Mouse (Mus musculus) CD8-positive naive resting alpha-beta T cell, adult 2 months (primary cell): Measurements from ENCODE around the gene Nrn1l.

Experiments used
- DNase-seq, 2 experiments: peaks; one replicate each; pipeline ENCODE4 v3.0.0; 2022; ENCODE audit warnings: low read depth in 2 of 2, low spot score in 2 of 2

The Nrn1l gene

DNA sequence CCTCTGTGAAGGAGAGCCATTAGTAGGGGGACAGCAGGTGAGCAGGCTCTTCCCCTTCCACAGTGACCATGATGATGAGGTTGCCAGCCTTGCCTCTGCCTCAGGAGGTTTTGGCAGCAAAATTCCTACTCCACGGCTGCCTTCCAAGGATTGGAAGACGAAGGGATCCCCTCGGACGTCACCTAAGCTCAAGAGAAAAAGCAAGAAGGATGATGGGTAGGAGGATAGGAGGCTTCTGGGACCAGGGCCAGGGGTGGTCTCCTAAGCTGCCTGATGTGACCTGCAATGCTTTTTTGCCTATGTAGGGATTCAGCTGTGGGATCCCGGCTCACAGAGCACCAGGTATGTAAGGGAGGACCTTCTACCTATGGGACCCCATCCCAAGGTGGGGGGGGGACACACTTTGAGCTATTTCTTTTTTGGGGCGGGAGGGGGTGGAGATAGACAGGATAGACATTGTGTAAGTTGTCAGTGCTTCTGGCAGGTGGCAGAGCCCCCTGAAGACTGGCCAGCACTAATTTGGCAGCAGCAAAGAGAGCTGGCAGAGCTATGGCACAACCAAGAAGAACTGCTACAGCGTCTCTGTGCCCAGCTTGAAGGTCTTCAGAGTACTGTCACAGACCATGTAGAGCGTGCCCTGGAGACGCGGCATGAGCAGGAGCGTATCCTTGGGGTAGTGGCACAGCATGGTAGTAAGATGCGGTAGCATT lies 3.5 kb upstream of the Nrn1l start:
- no peak for DNase-seq

DNA sequence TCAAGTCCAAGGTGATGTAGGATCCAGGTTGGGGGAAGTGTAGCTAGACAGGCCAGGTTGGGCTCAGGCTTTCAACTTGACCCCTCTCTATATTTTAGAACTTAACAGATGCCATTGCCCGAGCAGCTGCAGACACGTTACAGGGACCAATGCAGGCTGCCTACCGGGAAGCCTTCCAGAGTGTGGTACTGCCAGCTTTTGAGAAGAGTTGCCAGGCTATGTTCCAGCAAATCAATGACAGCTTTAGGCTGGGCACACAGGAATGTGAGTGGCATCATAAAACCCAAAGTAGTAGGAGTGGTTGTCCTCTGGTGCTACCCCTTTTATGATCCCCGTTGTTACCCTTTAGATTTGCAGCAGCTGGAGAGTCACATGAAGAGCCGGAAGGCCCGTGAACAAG lies 2.5 kb upstream of the Nrn1l start:
- no peak for DNase-seq

DNA sequence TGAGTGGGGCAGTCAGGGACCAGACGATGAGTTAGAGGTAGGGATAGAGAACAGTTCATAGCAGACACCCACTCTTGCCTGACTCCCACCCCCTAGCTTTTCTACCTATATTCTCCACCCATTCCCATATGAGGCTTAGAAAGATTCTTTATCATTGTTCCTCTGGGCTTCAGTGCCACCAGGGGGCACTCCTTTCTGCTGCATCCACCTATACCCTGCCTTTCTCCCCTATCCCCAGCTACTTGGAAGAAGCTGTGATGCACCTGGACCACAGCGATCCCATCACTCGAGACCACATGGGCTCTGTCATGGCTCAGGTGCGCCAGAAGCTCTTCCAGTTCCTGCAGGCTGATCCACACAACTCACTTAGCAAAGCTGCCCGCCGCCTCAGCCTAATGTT lies 935 bp upstream of the Nrn1l start:
- peak in 1 of 2 experiments; percentile 9 for DNase-seq

DNA sequence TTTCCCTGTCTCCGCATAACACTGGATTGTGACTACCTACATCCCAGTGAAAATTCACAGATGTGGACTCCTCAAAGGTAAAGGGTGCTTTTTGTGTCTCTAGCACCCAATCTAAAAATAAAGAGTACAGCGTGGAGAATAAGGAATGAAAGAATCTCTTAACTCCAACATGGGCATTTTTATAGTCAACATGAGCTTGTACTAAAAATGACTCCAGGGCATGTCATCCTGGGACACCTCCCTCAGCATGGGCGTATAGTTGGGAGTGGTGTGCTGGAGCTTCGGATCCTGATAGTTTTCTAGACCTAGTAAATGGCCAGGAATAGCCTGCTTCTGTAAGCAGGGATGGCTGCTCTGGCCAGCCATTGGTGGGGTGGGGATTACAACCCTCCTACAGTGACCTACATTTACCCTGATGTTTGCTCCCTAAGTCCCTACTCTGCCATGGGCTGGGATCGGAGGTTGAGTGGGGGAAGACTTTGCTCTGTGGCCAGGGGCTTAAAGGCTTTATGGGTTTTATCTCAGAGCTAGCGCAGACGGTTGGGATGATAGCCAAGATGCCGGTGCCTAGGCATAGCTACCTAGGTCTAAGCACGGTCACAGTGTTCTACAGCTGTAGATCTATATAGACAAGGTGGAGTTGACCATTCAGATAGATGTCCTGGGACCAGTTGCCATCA lies 4.6 kb downstream of the Nrn1l start:
- DNase-seq: no peak

DNA sequence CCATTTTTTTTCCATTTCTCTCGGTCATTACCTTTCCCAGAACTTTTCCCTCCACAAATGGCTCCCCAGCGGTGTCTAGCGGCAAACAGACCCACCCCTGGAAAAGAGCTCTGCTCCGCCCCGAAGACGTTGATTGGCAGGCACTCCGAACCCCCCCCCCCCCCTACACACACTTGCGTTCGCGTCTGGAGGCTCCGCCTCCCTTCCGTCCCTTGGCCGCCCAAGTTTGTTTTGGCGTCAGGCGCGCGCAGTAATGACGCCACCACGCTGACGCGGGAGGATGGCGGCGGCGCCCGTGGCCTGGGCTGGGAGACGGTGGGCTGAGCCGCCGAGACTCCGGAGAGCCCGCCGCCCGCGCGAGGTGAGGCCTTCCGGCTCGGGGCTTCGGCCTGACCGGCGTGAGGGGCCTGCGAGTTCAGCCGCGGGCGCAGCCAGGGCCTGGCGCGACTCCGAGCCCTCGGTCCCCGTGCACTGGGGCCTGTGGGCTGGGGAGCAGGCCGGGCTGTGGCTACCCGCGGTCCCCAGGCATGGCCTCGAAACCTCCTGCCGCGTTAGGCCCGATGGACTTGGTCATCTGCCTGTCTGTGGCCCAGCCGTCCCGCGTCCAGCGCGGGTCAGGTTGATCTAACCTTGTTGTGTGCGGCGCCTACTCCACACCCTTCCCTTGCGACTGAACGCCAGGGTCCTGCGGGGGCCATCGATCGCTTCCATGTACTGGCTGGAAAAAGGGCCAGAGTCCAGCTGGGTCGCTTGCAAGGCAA lies 7.0 kb downstream of the Nrn1l start, which contains the start of gene Pskh1:
TSS of gene Pskh1 (plus strand) at position 262 of the 761 bp plus-strand sequence.
- peak; percentile 86 to 87 for DNase-seq

DNA sequence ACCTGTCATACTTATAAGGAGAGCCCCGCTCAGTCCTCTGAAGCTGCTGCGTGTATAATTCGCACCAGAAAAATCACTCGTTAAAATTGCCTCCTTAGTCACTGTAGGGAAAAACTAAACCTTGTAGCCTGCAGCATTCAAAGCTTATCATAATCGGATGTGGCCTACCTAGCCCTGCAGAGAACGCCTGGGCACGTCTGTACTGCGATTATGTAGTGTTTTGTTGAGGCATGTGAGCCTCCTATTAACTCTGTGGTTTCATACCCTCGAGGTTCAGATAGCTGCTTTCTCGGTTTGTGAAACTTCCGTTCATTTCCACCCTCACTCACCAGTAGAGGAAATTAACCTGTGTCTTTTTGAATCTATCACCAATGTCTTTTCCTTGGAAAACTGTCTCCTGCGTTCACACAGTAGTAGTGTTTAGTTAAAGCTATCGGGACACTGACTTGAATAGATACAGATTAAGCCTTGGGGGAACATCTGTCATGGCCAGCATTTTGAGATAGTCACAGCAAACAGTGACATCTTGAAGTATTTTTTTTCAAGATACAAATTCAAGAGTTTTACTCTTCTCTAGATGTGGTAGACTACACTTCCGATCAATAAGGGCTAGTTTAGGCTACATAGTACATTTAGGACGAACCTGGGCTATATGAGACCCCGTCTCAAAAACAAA lies 7.7 kb downstream of the Nrn1l start:
- DNase-seq: peak; percentile 41 to 58

DNA sequence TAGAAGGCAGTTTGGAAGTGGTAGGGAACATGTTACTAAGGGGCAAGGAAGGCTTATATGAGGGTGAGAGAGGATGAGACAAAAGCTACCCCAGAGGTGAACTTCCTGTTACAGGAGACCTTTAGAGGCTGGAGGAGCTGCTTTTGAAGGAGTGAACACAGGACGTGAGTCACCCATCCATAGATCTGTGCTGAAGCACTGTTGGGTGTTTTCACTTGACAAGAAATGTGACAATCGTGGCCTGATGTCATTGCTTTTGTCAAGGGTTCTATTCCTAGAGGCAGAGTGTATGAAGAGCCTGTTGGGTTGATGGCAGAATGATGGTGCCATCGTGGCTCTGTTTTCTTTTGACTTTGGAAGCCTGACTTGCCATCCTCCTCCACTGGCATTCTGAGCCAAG lies 26.0 kb downstream of the Nrn1l start:
- no peak for DNase-seq

DNA sequence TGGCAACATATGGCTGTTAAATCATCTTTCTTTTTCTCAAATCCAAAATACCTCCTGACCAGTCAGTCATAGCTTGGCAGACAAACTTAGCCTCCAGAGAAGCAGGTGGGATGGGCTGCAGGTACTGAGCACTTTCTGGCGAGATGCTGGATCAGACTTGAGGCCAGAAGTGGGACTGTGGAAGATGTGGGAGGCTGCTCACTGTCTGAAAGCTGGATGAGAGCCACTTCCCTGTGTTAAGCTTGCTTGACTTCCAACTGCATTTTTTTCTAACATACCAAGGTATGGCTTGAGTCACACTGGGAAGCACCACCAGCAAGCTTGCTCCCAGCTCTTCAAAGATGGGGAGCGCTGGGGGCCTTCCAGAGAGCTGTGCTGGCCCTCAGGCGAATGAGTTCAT lies 31.8 kb downstream of the Nrn1l start:
- no peak for DNase-seq

DNA sequence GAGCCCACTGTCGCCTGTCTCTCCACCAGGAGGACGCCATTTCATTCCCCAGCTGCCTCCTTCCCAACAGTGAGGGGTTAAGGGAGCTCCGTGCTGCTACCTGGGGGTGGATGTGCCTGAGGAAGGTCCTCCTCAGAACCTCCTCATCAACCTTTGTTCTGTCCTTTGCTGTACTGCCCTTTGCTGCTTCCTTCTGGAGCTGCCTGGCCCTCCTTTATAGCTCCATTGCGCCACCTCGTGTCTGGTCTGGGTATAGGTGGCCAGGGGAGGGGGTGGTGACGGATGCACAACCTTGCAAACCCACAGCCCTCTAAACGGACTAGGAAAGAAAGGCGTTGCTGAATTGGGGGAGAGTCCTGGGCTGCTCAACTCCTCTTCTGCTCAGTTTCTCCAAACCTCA lies 37.2 kb downstream of the Nrn1l start:
- DNase-seq: peak; percentile 86 to 92

DNA sequence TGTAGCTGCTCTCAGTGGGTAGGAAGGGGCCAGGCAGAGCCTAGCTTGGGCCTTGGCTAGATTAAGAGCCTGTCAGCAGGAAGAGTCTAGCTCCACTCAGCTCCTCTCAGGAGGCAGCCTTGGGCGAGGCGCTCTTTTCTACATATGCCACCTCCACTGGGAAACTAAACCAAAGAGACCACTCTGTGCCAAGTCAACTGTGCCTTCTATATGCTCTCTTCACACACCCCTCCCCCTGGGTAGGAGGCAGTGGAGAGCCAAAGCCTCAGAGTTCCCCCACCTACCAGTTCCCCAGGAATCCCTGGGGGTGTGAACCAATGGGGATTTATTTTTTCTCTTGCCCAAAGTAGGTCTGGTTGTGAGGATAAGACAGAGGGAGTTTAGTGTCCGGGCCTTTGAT lies 37.9 kb downstream of the Nrn1l start:
- DNase-seq: no peak

DNA sequence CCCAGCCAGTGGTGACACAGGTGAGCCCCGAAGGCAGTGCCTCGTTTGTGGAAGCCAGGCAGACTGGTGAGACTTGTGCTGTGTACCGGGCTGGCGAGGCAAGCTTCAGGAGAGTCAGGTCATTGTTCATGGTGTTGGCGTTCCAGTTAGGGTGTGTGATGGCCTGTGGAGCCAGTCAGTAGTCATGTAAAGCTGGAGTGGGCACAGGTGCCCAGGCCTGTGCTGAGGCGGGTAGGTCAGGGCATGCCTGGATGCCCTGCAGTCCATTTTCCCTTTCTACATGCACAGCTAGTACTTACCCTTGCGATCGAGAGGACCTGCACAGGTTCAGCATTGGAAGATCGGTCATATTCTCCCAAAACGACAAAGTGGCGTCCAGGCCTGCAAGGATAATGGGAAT lies 39.2 kb downstream of the Nrn1l start:
- DNase-seq: no peak

DNA sequence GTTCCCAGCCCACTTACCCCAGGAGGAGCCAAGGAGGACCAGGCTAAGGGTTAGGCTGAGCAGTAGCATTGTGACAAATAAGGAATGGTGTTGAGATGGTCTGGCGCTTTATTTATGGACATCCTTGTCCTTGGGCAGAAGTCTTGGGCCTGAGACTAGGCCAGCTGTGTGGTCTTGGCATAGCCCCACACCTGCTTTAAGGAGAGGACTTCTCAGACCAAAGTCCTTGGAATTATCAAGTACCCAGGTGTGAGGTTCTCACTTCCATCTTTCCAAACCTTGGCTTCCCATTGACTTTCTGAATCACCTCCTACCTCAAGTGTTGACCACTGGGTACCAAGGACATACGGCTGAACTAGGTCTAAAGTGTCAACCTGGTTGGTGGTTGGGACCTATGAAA lies 40.4 kb downstream of the Nrn1l start, which contains the start of gene Ctrl:
TSS of gene Ctrl (minus strand) at position 101 of the 400 bp plus-strand sequence.
- no peak for DNase-seq

DNA sequence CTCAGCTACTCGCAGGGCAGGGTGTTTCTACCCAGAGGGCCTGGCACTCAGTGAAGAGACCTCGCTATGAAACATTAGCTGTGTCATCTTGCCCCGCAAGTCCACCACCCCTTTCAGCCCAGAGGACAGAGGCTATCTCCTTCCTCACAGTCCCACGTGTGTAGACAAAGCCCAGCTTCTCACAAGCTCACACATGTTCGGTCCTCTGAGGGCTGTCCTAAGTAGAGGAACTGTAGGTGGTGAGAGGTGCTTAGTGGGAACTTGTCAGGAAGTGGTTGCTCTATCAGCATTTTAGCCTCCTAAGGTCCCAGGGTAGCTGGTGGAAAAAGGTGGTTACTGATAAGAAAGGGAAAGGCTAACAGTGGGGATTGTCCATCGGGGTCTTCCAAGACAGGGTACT lies 41.7 kb downstream of the Nrn1l start:
- DNase-seq: no peak

DNA sequence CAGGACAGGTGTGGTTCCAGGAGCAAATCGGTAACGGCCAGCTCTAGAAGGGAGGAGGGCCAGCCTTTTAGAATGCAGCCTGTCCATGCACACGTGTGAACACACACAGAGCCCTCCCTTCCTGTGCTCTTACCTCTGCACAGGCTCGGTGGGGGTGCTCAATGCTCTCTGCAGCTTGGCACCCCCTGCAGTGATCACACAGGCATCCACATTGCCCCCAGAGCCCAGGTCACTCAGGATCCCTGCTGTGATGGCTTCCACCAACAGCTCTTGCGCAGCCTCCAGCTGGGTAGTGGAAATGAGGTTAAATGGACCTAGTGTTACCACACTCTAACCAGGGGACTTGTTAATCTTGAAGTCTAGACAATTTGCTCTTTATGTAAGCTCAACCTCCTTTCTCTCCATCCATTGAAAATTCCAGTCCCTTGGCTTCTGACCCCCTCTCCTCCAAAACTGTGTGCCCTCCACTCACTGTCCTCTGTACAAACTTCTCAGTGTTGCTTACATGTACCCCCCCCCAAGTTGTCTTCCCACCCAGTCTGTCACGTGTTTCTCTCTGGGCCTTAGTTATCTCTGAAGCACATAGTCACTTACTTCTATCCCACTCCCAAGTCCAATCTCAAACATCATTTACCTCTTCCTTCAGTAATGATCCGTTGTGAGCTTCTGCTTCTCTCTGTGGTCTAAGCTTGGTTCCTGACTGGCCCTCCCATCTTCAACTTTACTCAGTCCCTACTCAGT lies 42.7 kb downstream of the Nrn1l start:
- no peak for DNase-seq

DNA sequence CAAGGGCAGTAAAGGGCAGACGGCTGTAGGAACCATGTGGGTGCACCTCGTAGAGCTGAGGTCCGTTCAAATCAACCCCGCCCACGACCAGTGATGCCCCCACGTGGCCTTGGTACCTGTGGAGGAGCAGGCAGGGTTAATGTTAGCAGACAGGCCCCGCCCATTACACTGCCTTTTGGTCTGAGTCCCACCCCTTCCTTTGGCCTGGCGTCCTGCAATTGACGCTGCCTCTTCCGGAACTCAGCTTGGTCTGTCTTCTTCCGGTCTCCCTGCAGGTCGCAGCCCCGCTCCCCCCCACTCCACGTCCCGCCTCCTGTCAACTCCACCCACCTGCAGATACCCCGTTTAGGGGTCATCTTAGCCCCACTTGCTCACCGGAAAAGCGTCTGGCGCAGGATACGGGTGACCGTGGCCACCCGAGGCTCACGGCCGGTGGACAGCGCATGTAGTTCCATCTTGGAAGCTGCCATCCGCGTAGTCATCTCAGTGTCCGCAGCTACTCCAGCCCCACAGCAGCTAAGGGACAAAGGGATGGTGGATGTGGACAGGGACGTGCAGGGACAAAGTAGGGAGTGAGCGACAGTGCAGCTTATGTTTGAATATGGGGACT lies 43.6 kb downstream of the Nrn1l start:
- DNase-seq: peak in 1 of 2 experiments; percentile 39

DNA sequence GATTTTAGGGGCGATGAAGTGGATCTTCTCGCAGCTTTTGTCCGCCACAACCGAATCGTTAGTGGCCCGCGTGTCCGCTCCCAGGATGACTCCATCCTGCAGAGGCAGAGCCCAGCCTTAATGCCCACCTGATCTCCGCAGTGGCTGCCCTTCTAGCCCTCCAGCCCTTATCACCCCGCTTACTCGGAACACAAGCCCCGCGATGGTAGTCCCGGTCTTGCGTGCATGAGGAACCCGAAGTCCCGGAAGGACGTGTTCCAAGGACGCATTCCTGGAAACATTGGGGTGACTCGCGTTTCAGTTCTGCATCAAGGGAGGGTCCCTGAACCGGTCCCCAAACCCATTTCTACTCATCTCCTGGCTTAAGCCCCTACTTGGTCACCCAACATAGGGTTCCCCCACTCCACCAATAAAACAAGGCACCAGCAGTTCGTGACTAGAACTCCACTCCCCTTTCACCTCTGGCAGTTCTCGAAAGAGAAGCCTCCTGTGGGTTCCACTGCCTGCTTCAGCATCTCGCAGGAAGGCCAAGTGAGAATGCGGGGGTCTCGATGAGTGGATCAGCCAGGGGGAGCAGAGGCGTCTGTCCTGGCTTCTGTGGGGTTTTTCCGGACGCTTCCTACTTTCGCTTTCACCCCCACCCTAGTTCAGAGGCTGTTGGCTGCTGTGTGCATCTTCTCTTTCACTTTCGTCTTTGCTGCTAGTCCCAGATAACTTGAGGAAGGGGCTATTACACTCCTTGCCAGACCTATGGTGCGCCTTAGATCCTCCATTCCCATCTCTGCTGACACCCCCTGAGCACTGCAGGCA lies 44.3 kb downstream of the Nrn1l start:
- DNase-seq: peak; percentile 29 to 47

DNA sequence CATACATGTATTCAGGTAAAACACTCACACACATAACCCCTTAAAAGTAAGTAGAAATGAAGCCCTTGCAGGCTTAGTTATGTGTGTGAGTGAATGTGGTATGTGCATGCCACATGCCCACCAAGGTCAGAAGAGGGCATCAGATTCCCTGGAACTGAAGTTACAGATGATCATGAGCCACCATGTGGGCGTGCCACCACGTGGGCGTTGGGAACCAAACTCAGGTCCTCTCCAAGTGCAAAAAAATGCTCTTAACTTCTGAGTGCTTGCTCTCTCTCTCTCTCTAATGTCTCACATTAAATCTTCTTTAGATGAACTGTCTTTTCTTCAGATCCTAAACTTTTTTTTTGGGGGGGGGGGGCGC lies 44.9 kb downstream of the Nrn1l start, which contains the start of gene Psmb10:
TSS of gene Psmb10 (minus strand) at position 139 of the 364 bp plus-strand sequence.
- no peak for DNase-seq

DNA sequence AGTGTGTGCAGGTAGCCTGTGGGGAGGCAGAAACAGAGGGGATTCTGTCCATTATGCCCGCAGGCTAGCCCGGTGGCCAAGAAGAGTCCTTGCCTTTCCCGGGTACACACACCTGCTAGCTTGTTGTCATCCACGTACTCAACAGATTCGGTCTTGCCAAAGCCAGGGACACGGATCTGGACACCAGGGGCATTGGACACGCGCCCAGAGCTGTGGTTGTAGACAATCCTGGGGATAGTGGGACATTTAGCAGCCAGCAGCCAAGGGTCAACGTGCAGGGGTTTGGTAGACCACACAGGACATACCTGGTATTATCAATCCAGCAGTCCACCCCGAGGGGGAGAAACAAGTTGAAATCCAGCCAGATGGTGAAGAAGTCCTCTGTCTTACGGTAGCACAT lies 48.7 kb downstream of the Nrn1l start:
- no peak for DNase-seq

DNA sequence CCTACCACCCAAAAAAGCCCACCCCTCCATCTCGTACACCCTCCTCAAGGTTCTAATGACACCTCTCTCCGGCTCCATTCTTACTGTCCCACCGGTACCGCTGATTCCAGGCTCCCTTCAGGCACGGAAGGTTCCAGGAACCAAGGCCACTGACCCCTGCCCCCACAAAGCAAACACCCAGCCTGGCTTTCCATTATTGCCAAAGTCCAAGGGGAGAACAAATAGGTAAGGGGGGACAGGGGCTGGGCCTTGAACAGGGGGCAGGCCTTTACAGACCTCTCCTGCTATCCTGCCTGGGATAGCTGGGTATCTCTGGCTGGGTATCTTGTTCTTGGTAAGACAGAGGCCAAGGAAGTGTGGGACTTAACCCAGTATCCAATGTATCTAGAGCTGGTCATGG lies 49.2 kb downstream of the Nrn1l start:
- no peak for DNase-seq
